Mouse (Mus musculus) liver, embryonic 15.5 days (tissue): ENCODE results near the gene Nat8f3. TPM values are rescaled to one million over a fixed set of nuclear protein-coding genes. Genes with fewer than 3 reads are reported as not detected.
"Not testable (repeated sequence)": the region's sequence is repeated elsewhere in the genome, so short reads cannot be mapped to it uniquely, and the experiment has no call there.

Source experiments
- ATAC-seq: fragments of 200-750 bp; cut with Nextera tagmentation; 2 replicates; pipeline ENCODE4 v1.8.0; 2017; ENCODE audit warnings: moderate number of reproducible peaks, mild to moderate bottlenecking, moderate library complexity; ENCODE audit not compliant: insufficient read depth
- H3K27ac ChIP-seq: fragments of 300-500 bp; sonication (generic); replicated peaks from 2 replicates; pipeline ENCODE4 v1.5.1; 2015; ENCODE audit warnings: mild to moderate bottlenecking, inconsistent platforms
- H3K27me3 ChIP-seq: fragments of 300-500 bp; sonication (generic); 2 replicates; pipeline ENCODE4 v1.6.1; 2015; ENCODE audit warnings: mild to moderate bottlenecking, inconsistent platforms
- H3K36me3 ChIP-seq: fragments of 300-500 bp; sonication (generic); replicated peaks from 2 replicates; pipeline ENCODE4 v1.6.1; 2015; ENCODE audit warnings: moderate library complexity, mild to moderate bottlenecking, inconsistent platforms
- H3K4me1 ChIP-seq: fragments of 300-500 bp; sonication (generic); replicated peaks from 2 replicates; pipeline ENCODE4 v1.6.1; 2015; ENCODE audit warnings: inconsistent platforms
- H3K4me2 ChIP-seq: fragments of 300-500 bp; sonication (generic); 2 replicates; pipeline ENCODE4 v1.6.1; 2015; ENCODE audit warnings: moderate library complexity, mild to moderate bottlenecking, inconsistent platforms
- H3K4me3 ChIP-seq: fragments of 300-500 bp; sonication (generic); replicated peaks from 2 replicates; pipeline ENCODE4 v1.5.1; 2015; ENCODE audit warnings: mild to moderate bottlenecking, inconsistent platforms
- H3K9ac ChIP-seq: fragments of 300-500 bp; sonication (generic); 2 replicates; pipeline ENCODE4 v1.6.1; 2015; ENCODE audit warnings: moderate library complexity, mild to moderate bottlenecking, inconsistent platforms
- H3K9me3 ChIP-seq: fragments of 300-500 bp; sonication (generic); replicated peaks from 2 replicates; pipeline ENCODE4 v1.6.1; 2016; ENCODE audit warnings: inconsistent platforms
- WGBS: fragments of 180-500 bp; shearing (Covaris S2); methylation state at CpG from one replicate; pipeline ENCODE4 v1.1.7; 2015; ENCODE audit warnings: mixed read lengths; ENCODE audit not compliant: insufficient replicate concordance; 5-methylcytosine and 5-hydroxymethylcytosine counted together
- polyA plus RNA-seq: library from polyadenylated mRNA; unstranded; fragments of >200 nt; fragmentation: Nextera tagmentation; extraction: Ambion mirVana; gene quantifications from 2 replicates; pipeline ENCODE4 v1.2.1, GENCODE M21; 2015

The Nat8f3 gene
- polyA plus RNA-seq: not detected in 2 replicates

GRCm38 (mm10) chr6:85765532-85765931 is at the start of gene Nat8f3:
Gene Nat8f3, minus strand, starts transcription at chr6:85765754.
- 55% methylated on average over 13 of the region's 13 CpGs for WGBS
- not testable (repeated sequence) for H3K27me3 ChIP-seq, ATAC-seq, H3K36me3 ChIP-seq, H3K9ac ChIP-seq, H3K4me3 ChIP-seq, H3K9me3 ChIP-seq, H3K4me1 ChIP-seq, H3K27ac ChIP-seq, H3K4me2 ChIP-seq

GRCm38 (mm10) chr6:85813339-85813738 is 47.8 kb upstream of the Nat8f3 start:
- Histone ChIP-seq H3K9ac (no peak overlapping the region), H3K4me3 (no peak overlapping the region), H3K27ac (no peak overlapping the region), H3K9me3 (no peaks in the 10 kb centered on the region), H3K4me2 (no peak overlapping the region), H3K27me3 (no peaks in the 10 kb centered on the region), H3K4me1 (no peaks in the 10 kb centered on the region), H3K36me3 (no peaks in the 10 kb centered on the region)
- no peak for ATAC-seq
- WGBS: 51% methylated on average over 2 of the region's 2 CpGs

- not testable (repeated sequence) for H3K4me3 ChIP-seq, H3K9me3 ChIP-seq, H3K4me2 ChIP-seq, H3K4me1 ChIP-seq, H3K9ac ChIP-seq, ATAC-seq, H3K27ac ChIP-seq, H3K27me3 ChIP-seq, H3K36me3 ChIP-seq
- WGBS: 40% methylated on average over 3 of the region's 3 CpGs
These were observed 45.5 kb upstream of the Nat8f3 start for GRCm38 (mm10) chr6:85810942-85811537.

GRCm38 (mm10) chr6:85810514-85810913 is 45.0 kb upstream of the Nat8f3 start:
- H3K9me3 ChIP-seq: not testable (repeated sequence)

GRCm38 (mm10) chr6:85809784-85810183 is 44.2 kb upstream of the Nat8f3 start:
- H3K36me3 ChIP-seq, H3K27me3 ChIP-seq, H3K27ac ChIP-seq, H3K4me1 ChIP-seq, H3K4me3 ChIP-seq, H3K9me3 ChIP-seq, H3K4me2 ChIP-seq, H3K9ac ChIP-seq, ATAC-seq: not testable (repeated sequence)
- WGBS: 39% methylated on average over 2 of the region's 3 CpGs

More at GRCm38 (mm10) chr6:85810514-85810913, 45.0 kb upstream of the Nat8f3 start:
- not testable (repeated sequence) for H3K4me2 ChIP-seq, H3K36me3 ChIP-seq, H3K4me1 ChIP-seq, H3K27me3 ChIP-seq, H3K4me3 ChIP-seq, H3K9ac ChIP-seq, H3K27ac ChIP-seq, ATAC-seq
- WGBS: 64% methylated on average over 3 of the region's 3 CpGs

GRCm38 (mm10) chr6:85803180-85803579 is 37.6 kb upstream of the Nat8f3 start:
- not testable (repeated sequence) for H3K4me1 ChIP-seq, H3K9ac ChIP-seq, H3K27ac ChIP-seq, H3K36me3 ChIP-seq, H3K27me3 ChIP-seq, ATAC-seq, H3K4me3 ChIP-seq, H3K9me3 ChIP-seq, H3K4me2 ChIP-seq
- 46% methylated on average over 5 of the region's 5 CpGs for WGBS

GRCm38 (mm10) chr6:85763127-85764070 is 2.2 kb downstream of the Nat8f3 start:
- 60% methylated on average over 6 of the region's 6 CpGs for WGBS

GRCm38 (mm10) chr6:85762678-85763077 is 2.9 kb downstream of the Nat8f3 start:
- not testable (repeated sequence) for H3K36me3 ChIP-seq, ATAC-seq
- WGBS: 41% methylated on average over 2 of the region's 2 CpGs

More at GRCm38 (mm10) chr6:85763127-85764070, 2.2 kb downstream of the Nat8f3 start:
- H3K27me3 ChIP-seq, H3K4me3 ChIP-seq, H3K36me3 ChIP-seq, H3K27ac ChIP-seq, ATAC-seq, H3K4me2 ChIP-seq, H3K9me3 ChIP-seq, H3K4me1 ChIP-seq, H3K9ac ChIP-seq: not testable (repeated sequence)

GRCm38 (mm10) chr6:85755705-85756249 is 9.8 kb downstream of the Nat8f3 start:
- not testable (repeated sequence) for H3K9ac ChIP-seq, H3K36me3 ChIP-seq, H3K27me3 ChIP-seq, H3K4me1 ChIP-seq, H3K4me2 ChIP-seq, H3K4me3 ChIP-seq, ATAC-seq, H3K27ac ChIP-seq, H3K9me3 ChIP-seq
- 41% methylated on average over 4 of the region's 6 CpGs for WGBS

More at GRCm38 (mm10) chr6:85762678-85763077, 2.9 kb downstream of the Nat8f3 start:
- not testable (repeated sequence) for H3K4me3 ChIP-seq, H3K27me3 ChIP-seq, H3K9me3 ChIP-seq, H3K4me1 ChIP-seq, H3K4me2 ChIP-seq, H3K27ac ChIP-seq, H3K9ac ChIP-seq

- not testable (repeated sequence) for H3K9me3 ChIP-seq, H3K27ac ChIP-seq, H3K4me1 ChIP-seq, H3K9ac ChIP-seq, H3K36me3 ChIP-seq, H3K4me3 ChIP-seq, ATAC-seq, H3K27me3 ChIP-seq, H3K4me2 ChIP-seq
- WGBS: 70% methylated on average over 10 of the region's 10 CpGs
These were observed 52.4 kb downstream of the Nat8f3 start, which contains the start of gene Nat8f7 for GRCm38 (mm10) chr6:85713105-85713504. Gene Nat8f7, minus strand, starts transcription at chr6:85713205.

GRCm38 (mm10) chr6:85709607-85710006 is 55.9 kb downstream of the Nat8f3 start:
- H3K4me2 ChIP-seq, H3K9me3 ChIP-seq, H3K4me1 ChIP-seq, H3K27me3 ChIP-seq, H3K4me3 ChIP-seq, H3K9ac ChIP-seq, ATAC-seq, H3K36me3 ChIP-seq, H3K27ac ChIP-seq: not testable (repeated sequence)
- 78% methylated on average over 1 of the region's 1 CpGs for WGBS
